Mouse (Mus musculus) gastrocnemius, postnatal 4 days (tissue): ENCODE measurements around the gene Agrp. TPM values are rescaled to one million over a fixed set of nuclear protein-coding genes. Genes with fewer than 3 reads are reported as not detected.
A peak's percentile ranks its signal among the peaks of the same experiment; 100 is the strongest.

ENCODE experiments used
- DNase-seq, 2 experiments: peaks; one replicate each; pipeline ENCODE4 v3.0.0; 2021 to 2022; ENCODE audit warnings: low spot score in 2 of 2, mixed read lengths in 2 of 2
- total RNA-seq, 2 experiments: library from RNA; stranded (reverse); gene quantifications; 2 replicates each; pipeline ENCODE4 v1.2.3; 2021

The Agrp gene
- total RNA-seq, 2 experiments from 2014 or later = 0.59 TPM; not detected in 1

DNA sequence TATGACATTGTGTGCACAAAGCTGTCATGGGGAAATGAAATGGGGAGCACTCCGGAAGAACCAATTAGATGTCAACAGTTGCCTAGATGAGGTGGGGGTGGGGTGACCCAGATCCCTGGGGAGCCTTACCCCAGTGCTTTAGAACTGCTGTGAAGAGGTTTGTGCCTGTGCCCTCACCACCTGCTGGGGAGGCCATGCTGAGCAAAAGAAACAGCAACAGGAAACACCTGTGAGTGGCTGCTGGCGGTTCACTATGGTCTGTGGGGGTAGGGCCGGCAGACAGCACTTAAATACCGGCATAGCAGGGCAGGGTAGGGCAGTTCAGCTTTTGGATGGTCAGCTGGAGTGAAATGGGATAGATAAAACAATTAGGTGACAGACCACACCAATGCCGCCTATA lies 14.1 kb downstream of the Agrp start:
- no peak for DNase-seq

DNA sequence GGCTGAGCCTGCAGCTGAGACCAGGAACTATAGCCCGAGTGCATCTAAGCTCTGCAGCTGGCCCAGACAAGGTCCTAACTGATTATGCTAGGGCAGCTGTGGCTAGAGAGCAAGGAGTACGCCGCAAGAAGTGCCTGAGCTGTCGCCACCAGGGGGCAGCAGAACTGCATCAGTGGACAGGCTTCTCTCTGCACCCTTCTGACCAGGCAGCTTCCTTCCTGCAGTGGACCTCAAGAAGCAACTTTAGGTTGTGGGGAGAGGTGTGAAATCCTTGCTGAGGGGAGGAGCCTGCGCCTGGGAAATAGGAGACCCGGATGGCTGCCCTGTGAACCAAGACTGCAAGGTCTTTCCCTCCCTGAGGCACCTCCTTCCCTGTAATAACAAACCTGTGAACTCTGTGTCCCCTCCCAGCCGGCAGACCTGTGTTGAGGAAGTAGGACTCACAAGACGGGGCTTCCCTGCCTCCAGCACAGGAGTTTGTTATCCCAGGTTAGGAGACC lies 14.7 kb downstream of the Agrp start:
- DNase-seq = peak; percentile 91 to 96

DNA sequence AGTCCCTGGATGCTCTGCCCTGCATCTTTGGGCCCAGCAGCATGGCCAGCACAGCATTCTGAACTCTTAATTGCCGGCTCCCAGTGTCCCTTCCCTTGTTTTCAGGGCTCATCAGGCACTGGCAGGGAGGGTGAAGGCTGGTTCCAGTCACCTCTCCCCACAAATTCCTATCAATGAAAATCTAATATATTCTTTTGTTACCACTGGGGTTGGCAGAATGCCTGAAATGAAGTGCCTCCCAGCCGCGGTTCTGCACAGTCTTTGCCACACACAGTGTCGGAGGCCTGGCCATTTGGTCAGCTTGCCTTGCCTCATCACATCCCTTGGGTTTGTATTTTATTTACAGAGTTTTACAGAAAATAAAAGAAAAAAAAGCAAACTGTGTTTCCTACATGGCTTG lies 15.4 kb downstream of the Agrp start:
- no peak for DNase-seq

DNA sequence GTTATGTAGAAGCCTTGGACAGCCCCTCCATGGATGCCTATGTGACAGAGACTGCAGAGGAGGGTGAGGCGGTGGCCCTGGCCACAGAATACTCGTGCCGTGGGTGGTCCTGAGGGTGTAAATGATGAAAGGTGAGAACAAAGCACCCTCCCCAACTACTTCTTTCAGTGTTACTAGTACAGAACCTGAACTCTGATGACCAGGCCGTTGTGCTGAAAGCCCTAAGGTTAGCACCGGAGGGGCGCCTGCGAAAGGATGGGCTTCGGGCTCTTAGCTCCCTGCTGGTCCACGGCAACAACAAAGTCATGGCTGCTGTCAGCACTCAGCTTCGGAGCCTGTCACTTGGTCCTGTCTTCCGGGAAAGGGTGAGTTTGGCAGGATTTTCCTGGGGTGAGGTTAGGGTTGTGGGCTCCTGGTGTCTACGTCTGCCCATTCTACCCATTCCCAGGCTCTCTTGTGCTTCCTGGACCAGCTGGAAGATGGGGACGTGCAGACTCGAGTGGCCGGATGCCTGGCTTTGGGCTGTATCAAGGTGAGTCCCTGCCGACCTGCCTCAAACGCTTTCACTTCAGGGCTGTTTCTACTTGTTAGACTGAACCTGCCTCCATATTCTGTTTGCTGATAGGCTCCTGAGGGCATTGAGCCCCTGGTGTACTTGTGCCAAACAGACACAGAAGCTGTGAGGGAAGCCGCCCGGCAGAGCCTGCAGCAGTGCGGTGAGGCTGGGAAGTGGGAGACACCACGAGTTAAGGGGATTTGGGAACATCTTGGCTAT lies 16.1 kb downstream of the Agrp start:
- DNase-seq = no peak

DNA sequence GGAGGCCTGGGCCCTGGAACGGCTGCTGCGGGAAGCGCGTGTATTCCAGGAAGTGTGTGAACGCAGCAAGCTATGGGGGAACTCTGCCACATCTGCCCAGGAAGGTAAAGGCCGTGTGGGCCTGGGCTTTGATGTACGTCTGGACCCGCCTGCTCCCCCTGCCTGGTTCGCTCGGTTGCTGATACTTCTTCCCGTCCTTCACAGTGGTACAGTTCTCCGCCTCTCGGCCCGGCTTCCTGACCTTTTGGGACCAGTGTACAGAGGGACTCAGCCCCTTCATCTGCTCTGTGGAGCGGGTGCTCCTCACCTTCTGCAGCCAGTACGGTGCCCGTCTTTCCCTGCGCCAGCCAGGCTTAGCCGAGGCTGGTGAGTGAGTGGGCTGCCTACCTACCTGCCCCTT lies 17.0 kb downstream of the Agrp start:
- DNase-seq = no peak

DNA sequence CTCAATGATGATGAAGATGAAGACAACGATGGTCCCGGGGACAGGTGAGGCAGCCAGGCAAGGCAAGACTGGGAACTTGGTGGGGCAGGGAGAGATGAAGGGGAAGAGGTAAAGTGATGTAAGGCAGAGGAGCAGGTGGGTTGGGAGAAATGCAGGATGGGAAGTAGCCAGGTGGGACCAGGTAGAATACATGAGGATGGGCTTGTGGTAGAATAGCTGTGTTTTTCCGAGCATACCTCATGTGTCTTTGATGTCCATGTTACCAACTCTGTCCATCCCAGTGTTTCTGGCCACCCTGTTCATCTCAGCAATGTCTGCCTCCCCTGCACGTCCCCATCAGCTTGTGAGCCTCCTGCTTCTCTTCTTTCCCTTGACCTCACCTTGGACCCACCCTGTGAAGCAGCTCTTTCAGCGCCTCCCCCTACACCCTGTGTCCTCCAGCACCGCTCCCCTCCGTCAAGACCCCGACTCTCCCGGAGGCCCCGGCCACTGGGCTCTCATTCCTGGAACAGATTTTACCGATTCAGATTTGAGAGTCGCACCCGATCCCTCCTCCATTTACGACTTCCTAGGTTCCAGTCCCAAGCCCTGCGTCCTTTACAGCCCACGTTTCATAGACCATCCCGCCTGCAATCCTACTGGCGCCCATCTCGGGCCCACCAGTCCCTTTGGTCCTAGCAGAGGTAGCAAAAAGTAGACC lies 18.2 kb downstream of the Agrp start:
- DNase-seq = no peak

DNA sequence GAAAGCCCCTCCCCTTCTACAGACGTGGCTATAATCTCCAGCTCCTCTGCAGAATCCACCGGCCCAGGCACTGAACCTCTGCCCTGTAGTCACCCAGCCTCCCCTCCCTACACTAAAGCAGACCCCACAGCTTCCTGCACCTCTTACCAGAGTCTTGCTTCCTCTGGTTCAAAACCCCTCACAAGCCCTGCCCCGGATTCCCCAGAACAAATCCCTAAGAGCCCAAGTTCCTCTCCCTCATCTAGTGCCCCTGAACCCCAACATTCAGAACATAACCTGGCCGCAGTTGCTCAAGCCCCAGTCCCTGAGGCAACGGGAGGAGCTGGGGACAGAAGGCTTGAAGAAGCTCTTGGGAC lies 18.9 kb downstream of the Agrp start:
- DNase-seq = no peak

DNA sequence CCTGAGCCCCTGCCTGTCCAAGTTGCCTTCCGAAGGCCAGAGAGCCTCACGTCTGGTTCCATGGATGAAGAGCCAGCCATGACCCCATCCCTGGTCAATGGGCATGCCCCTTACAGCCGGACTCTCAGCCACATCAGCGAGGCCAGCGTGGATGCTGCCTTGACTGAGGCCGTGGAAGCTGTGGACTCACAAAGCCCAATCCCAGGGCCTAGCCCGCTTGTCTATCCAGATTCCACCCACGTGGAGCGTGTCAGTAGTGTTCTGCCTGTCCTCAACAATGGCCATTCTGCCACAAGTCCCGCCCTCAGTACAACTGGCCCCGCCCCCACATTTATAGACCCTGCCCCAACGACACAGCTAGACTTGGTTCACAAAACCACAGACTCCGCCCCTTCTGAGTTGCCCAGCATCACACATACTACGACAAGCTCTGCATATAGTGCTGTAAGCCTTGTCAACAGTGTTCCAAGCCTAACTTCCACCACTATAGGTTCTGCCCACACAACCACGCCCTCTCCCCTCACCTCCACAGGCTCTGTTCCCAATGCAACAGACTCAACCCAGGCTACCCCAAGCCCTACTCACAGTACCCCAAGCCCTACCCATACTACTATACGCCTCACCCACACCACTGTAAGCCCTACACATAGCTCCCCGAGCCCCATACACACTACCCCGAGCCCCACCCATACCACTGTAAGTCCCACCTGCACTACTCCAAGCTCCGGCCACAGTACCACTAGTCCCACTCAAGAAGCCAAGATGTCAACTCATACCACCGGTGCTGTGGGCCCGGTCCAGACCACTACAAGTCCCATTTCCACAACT lies 19.5 kb downstream of the Agrp start:
- DNase-seq = no peak

DNA sequence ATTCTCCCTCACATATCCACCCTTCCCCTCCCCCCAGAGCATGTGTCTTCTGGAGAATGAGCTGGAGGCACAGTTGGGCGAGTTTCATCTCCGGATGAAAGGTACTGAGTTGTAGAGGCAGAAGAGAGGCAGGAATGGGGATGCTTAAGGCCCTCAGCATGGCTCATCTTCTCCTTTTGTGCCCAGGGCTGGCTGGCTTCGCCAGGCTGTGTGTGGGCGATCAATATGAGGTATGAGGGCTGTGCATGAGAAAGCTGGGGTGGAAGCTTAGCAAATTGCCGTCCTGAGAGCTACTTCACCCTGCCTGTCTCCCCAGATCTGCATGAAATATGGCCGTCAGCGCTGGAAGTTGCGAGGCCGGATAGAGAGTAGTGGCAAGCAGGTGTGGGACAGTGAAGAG lies 21.3 kb downstream of the Agrp start:
- no peak for DNase-seq

DNA sequence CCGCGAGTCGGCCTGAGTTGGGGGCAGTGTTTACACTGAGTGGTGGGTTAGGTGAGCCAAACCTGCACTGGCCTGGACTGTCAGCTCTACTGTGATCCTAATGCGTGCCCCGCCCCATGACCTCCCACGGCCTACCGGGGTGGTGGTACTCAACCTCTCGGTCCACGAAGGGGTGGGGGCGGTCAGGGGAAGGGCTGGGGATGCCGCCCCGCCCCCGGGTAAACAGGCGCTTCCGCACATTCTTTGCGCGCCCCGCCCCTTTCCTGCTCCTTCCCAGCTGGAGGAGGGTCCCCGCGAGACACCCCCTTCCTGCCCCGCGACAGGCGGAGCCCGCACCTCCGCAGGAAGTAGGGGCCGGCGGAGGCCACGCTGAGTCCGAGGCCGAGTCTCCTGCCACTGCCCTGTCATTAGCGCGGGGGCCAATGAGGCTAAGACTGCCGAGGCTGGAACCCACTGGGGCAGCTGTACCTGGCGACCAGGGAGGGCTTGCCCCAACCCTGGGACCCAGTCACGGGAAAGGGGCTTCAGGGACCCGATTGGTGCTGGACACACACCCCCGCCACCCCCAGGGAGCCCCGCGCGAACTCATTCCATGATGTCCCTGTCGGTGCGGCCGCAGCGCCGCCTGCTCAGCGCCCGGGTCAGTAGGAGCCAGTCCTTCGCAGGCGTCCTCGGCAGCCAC lies 23.2 kb downstream of the Agrp start:
- DNase-seq = peak; percentile 51 to 72

DNA sequence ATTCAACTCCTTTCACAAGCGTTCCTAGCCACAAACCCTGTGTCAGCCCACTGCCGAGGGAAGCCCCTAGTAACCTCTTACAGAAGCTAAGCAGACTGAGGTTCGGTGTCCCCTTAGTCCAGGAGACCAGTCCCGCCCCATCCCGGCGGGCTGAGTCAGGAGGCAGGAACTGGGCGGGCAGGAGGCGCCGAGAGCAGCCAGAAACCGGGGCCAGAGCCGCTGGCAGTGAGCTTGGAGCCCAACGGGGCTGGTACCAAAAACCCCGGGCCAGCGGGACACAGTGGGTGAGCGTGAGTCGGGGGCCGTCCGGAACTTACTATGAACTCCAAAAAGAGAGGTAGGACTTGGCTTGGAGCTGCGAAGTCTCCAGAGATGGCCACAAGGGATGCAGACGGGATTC lies 24.2 kb downstream of the Agrp start:
- DNase-seq = peak in 1 of 2 experiments; percentile 46

DNA sequence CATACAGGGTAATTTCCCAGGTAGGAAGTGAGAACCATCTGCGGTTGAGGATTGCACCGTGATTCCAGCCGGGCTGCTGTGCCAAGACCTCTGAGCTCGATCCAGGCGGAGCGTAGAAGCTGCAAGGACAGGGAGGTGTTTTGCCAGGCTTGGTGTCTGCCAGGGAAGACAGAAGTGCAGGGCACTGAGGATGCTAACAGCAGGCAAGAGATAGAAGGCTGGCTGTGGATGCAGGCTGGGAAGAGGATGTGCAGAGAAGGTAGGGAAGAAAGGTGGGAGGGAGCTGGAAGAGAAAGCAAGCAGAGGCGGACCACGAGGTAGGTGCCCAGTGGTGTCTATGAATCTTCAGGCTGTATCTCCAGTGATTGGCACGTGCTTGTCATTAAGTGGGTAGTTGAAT lies 25.4 kb downstream of the Agrp start:
- DNase-seq = no peak

DNA sequence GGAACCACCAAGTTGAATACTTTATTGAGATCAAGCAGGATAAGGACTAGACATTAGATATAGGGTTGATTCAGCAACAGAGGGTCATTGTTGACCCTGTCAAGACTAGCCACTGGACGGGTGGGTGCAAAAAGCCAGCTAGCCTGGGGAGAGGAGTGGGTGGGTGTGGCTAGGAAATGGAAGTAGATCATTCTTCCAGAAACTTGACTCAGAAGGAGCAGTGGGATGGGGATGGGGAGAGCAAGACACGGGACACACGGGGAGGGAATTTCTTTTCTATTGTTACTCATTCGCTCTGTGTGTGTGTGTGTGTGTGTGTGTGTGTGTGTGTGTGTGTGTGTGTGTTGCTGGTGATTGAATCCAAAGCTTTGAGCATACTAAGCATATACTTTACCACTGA lies 27.4 kb downstream of the Agrp start:
- no peak for DNase-seq

DNA sequence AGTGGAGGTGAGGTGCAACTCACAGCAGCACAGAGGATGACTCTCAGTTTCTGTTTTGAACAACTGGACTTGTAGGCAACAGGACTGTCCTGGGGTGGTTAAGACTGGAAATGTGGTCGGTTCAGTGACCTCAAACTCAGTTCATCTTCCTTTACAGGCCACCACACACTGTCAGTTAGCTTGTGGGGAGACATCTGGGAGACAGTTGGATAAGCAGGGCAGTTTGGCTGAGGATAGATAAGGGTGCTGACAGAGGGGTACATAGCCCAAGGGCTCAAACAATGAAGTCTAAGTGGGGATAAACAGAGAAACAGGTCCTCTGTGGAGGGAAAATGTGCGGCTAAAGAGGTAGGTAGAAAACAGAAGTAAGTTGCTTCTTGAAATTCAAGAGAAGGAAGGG lies 27.8 kb downstream of the Agrp start:
- no peak for DNase-seq

DNA sequence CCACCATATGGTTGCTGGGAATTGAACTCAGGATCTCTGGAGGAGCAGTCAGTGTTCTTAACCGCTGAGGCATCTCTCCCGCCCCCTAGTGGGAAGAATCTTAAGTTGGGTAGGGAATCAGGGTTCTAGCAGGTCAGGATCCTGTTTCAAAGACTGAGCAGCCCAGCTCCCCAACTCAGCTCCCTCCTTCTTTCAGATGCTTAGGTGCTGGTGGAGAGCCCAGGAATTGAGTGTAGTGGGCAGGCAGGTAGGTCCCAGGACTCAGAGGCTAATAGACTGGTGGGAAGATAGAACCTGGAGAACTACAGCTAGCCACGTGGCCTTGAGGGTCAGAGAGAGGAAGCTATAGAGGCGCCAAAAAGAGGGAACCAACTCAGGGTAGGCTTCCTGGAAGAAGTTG lies 29.5 kb downstream of the Agrp start:
- DNase-seq = no peak

DNA sequence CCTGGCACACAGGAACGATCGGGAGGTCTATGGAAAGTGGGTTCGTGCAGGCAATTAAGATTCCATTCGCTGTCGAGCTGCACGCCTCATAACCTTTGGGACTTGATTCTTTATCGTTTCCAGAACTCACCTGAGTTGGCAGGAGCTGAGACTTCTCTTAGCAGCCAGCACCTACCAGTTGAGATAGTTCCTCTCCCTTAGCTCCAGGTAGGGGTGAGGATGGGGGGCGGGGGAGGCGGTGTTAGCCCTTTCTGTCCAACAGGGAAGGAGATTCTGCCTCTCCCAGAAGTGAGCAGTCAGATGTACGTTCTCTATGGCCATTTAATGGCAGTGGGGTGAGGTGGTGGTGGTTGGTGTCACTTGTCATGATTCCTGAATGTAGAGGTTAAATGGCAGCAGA lies 30.1 kb downstream of the Agrp start:
- DNase-seq = no peak

DNA sequence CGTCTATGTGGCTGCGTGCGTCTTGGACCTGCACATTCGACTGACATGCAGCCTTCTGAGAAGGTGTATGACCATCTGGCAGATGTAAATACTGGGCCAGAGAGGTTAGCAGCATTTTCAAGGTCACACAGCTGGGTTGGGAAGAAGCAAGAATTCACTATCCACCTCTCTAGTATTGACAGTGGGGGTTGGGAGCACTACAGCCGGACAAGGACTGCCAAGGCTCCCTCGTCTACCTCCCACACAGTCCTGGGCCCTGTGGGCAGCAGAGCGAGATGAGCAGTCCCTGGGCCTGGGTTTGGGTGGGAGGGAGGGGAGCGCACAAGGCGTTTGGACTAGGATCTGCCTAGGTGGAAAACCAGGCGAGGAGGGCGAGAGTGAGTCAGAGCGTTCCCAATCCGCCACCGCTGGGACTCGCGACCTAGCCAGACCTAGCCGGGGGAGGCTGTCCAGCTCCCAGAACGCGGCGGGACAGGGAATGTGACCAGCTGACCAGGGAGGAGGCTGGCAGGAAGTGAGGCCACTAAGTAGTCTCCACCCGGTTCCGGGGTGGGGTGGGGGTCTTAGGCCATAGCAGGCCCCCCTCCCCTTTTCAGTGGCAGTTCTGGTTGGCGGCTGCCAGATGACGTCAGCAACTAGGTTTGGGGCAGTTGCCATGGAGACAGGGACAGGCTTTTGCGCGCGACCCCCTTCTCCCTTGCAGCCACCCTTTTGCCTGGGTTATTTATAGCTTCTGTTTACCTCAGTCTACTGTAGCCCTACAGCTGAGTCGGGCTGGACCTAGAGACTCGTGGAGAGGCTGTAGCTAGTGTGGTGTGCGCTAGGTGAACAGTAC lies 30.8 kb downstream of the Agrp start:
- DNase-seq = peak; percentile 53 to 73

DNA sequence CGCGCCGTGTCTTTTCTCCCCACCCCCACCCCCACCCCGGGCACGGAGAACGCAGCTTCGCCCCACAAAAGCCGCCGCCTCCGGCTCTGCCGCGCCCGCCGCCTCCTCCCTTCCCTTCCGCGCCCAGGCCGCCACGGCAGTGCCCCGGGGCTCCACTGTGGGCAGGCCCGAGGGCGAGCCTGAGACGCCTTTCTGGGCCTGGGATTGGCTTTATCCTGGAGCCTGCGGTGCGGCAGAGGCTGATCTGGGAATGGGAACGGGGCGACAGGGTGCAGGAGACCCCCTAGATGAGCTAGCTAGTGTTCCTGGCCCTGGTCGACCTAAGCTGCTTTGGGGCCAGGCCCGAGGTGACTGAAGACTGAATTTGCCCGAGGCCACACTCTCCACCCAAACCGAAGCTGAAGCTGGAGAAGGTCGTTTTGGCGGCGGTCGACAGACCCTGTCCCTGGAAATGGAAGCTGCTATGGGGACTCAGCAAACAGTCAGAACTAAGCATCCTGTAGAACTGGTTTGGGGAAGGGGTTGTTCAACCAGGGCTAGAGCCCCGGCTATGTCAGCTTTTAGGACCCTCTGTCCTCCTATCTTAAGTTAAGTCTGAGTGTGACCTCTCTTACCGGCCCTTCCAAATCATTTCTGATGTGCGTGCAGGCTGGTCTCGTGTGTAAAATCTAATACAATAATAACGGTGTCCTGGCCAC lies 31.6 kb downstream of the Agrp start:
- peak in 1 of 2 experiments; percentile 56 for DNase-seq

DNA sequence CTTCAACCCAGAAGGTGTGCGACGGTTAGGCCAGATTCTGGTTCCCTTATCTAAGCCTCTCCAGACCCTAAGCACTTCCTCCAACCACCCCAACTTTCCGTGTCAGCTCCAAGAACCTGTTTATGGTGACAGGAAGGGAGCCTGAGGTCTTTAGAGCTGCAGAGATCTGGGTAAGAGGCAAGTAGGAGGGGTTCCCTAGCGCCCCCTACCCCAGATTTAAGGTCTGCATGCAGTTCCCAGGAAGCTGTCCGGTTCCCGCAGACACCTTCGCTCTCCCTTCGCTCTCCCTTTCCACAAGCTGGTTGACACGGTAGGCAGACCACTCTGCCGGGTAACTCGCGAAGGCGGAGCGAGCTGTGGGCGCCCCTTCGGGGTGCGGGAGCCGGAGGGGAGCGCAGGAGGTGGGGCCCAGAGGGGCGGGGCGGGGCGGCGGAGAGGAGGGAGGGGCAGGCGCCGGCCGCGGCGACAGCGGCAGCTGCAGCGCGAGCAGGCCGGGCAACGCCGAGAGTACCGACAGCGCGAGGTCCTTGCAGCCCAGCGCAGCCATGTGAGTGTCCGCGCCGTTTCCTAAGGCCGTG lies 32.3 kb downstream of the Agrp start, which contains the start of gene Ripor1:
Gene Ripor1 (plus strand): TSS at position 452 of the 578 bp plus-strand sequence.
- DNase-seq = peak; percentile 71 to 81
